Mouse (Mus musculus) liver, embryonic 11.5 days (tissue): Measurements from ENCODE around the gene Drd3. TPM values are rescaled to one million over a fixed set of nuclear protein-coding genes. Genes with fewer than 3 reads are reported as not detected.

Experiments
- ATAC-seq: fragments of 200-750 bp; cut with Nextera tagmentation; replicated peaks from 2 replicates; pipeline ENCODE4 v1.8.0; 2017; ENCODE audit warnings: moderate number of reproducible peaks, mild to moderate bottlenecking, moderate TSS enrichment, moderate library complexity; ENCODE audit not compliant: low FRiP score
- DNase-seq: peaks from one replicate; pipeline ENCODE4 v3.0.0-alpha.2; 2017; ENCODE audit warnings: low spot score
- H3K27ac ChIP-seq: fragments of 300-500 bp; sonication (generic); 2 replicates; pipeline ENCODE4 v1.5.1; 2014; ENCODE audit warnings: mild to moderate bottlenecking, low read depth, low read length, control low read depth
- H3K27me3 ChIP-seq: fragments of 300-500 bp; sonication (generic); replicated peaks from 2 replicates; pipeline ENCODE4 v1.6.1; 2014; ENCODE audit warnings: low read length, mixed read lengths; ENCODE audit not compliant: control insufficient read depth, insufficient read depth
- H3K36me3 ChIP-seq: fragments of 300-500 bp; sonication (generic); 2 replicates; pipeline ENCODE4 v1.6.1; 2014; ENCODE audit warnings: mild to moderate bottlenecking, low read length, moderate library complexity, mixed read lengths; ENCODE audit not compliant: control insufficient read depth, insufficient read depth
- H3K4me1 ChIP-seq: fragments of 300-500 bp; sonication (generic); replicated peaks from 2 replicates; pipeline ENCODE4 v1.6.1; 2014; ENCODE audit warnings: low read length, mixed read lengths; ENCODE audit not compliant: control insufficient read depth, insufficient read depth
- H3K4me2 ChIP-seq: fragments of 300-500 bp; sonication (generic); 2 replicates; pipeline ENCODE4 v1.6.1; 2014; ENCODE audit warnings: mild to moderate bottlenecking, control low read depth, moderate library complexity
- H3K4me3 ChIP-seq: fragments of 300-500 bp; sonication (generic); 2 replicates; pipeline ENCODE4 v1.5.1; 2014; ENCODE audit warnings: low read depth, low read length, control low read depth
- H3K9ac ChIP-seq: fragments of 300-500 bp; sonication (generic); 2 replicates; pipeline ENCODE4 v1.6.1; 2014; ENCODE audit warnings: low read depth, low read length, control low read depth
- H3K9me3 ChIP-seq: fragments of 300-500 bp; sonication (generic); 2 replicates; pipeline ENCODE4 v1.6.1; 2016; ENCODE audit warnings: low read length, inconsistent platforms, mixed read lengths; ENCODE audit not compliant: control insufficient read depth
- WGBS: fragments of 180-500 bp; shearing (Covaris S2); extraction: QIAGEN DNeasy Blood & Tissue Kit; methylation state at CpG from one replicate; pipeline ENCODE4 v1.1.7; 2014; 5-methylcytosine and 5-hydroxymethylcytosine counted together
- microRNA-seq: library from miRNA; unstranded; fragments of <30 nt; microRNA quantifications from one replicate; pipeline ENCODE4, GENCODE M21; 2017; ENCODE audit warnings: borderline number of aligned reads
- polyA plus RNA-seq: library from polyadenylated mRNA; unstranded; fragments of >200 nt; fragmentation: Nextera tagmentation; extraction: Ambion mirVana; gene quantifications from 2 replicates; pipeline ENCODE4 v1.2.1, GENCODE M21; 2014

The Drd3 gene
- polyA plus RNA-seq, 1 experiment from 2014 or later: not detected

GRCm38 (mm10) chr16:43849839-43850238 lies 96.0 kb downstream of the Drd3 start:
- Histone ChIP-seq H3K9ac (no peak overlapping the region), H3K4me1 (no peaks in the 10 kb centered on the region), H3K27ac (no peak overlapping the region), H3K4me2 (no peak overlapping the region), H3K36me3 (no peaks in the 10 kb centered on the region), H3K27me3 (no peaks in the 10 kb centered on the region), H3K4me3 (no peak overlapping the region), H3K9me3 (no peaks in the 10 kb centered on the region)
- ATAC-seq: no peak
- no peak for DNase-seq
- 52% methylated on average over 1 of the region's 1 CpGs for WGBS

DNA sequence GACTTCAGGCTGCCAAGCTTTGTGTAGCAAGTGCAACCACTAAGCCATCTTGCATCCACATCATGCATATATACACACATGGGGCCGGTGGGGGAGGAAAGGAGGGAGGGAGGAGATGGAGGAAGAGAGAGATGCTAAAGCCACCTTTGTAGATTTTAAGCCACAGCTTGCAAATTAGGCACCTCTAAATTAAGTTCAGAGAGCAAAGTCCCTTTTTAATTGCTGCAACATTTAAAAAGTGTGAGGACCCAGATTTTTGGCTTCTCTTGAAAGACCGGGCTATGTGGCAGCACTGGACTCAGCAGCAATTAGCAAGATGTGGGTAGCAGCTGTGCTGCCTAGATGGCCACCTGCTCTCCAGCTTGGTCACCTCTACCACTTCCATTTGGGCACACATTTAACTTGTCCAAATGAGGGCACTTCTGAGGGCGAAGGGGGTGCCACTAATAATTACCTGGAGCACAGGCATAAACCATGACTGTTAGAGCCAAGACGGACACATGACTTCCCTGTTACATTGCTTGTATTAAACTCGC lies 105.2 kb downstream of the Drd3 start:
- Histone ChIP-seq H3K4me1 (no peaks in the 10 kb centered on the region), H3K27me3 (no peaks in the 10 kb centered on the region), H3K27ac (no peak overlapping the region), H3K36me3 (peaks cover 9% of the 10 kb centered on the region; the same call in 1 of the 2 replicates), H3K4me3 (no peak overlapping the region), H3K4me2 (no peak overlapping the region), H3K9me3 (no peaks in the 10 kb centered on the region), H3K9ac (no peak overlapping the region)
- WGBS: 91% methylated on average over 5 of the region's 5 CpGs
- ATAC-seq (no peak), DNase-seq (no peak)

GRCm38 (mm10) chr16:43860624-43861023 lies 106.8 kb downstream of the Drd3 start:
- WGBS: 79% methylated on average over 6 of the region's 6 CpGs
- H3K4me3 ChIP-seq: no peak overlapping the region
- no peak for DNase-seq
- H3K9me3 ChIP-seq: no peaks in the 10 kb centered on the region
- no peak overlapping the region for H3K9ac ChIP-seq
- no peaks in the 10 kb centered on the region for H3K27me3 ChIP-seq
- no peak overlapping the region for H3K4me2 ChIP-seq
- no peak overlapping the region for H3K27ac ChIP-seq
- no peak for ATAC-seq
- no peaks in the 10 kb centered on the region for H3K4me1 ChIP-seq
- peaks cover 12% of the 10 kb centered on the region; the same call in 1 of the 2 replicates for H3K36me3 ChIP-seq

GRCm38 (mm10) chr16:43869805-43870204 lies 116.0 kb downstream of the Drd3 start:
- ATAC-seq (no peak), DNase-seq (no peak)
- no peaks in the 10 kb centered on the region for H3K27me3 ChIP-seq
- no peak overlapping the region for H3K4me3 ChIP-seq
- H3K4me1 ChIP-seq: no peaks in the 10 kb centered on the region
- H3K36me3 ChIP-seq: peaks cover 12% of the 10 kb centered on the region; the same call in 1 of the 2 replicates
- no peak overlapping the region for H3K27ac ChIP-seq
- no peak overlapping the region for H3K4me2 ChIP-seq
- no peaks in the 10 kb centered on the region for H3K9me3 ChIP-seq
- no peak overlapping the region for H3K9ac ChIP-seq

GRCm38 (mm10) chr16:43871419-43871818 lies 117.6 kb downstream of the Drd3 start:
- WGBS: 84% methylated on average over 7 of the region's 7 CpGs
- no peaks in the 10 kb centered on the region for H3K9me3 ChIP-seq
- H3K4me3 ChIP-seq: no peak overlapping the region
- H3K4me1 ChIP-seq: no peaks in the 10 kb centered on the region
- H3K27me3 ChIP-seq: no peaks in the 10 kb centered on the region
- no peak for DNase-seq
- ATAC-seq: no peak
- H3K4me2 ChIP-seq: no peak overlapping the region
- no peak overlapping the region for H3K27ac ChIP-seq
- no peak overlapping the region for H3K9ac ChIP-seq
- H3K36me3 ChIP-seq: peaks cover 16% of the 10 kb centered on the region; the same call in 1 of the 2 replicates

Small RNAs within 50 kb of the gene (microRNA-seq; reads per million reads assigned to microRNA genes)
- gene Gm25996: not detected

Other genes with a start within 250 kb of the Drd3 start
- not detected in 2 replicates for gene Tigit, start 89.9 kb upstream of the Drd3 start, polyA plus RNA-seq
- gene Ccdc191, start 135.8 kb downstream of the Drd3 start, polyA plus RNA-seq: 7.9 and 9.4 TPM in 2 replicates
- gene Qtrt2, start 172.8 kb downstream of the Drd3 start, polyA plus RNA-seq: 26.5 and 27.7 TPM in 2 replicates
- 0.88 and 1.4 TPM in 2 replicates for gene Zdhhc23, start 225.8 kb downstream of the Drd3 start, polyA plus RNA-seq